Mouse (Mus musculus): ENCODE results near the gene Asb18. TPM values are rescaled to one million over a fixed set of nuclear protein-coding genes. Genes with fewer than 3 reads are reported as not detected.

The Asb18 gene
- polyA plus RNA-seq, 1 experiment from 2014 or later: 0.26 TPM

DNA sequence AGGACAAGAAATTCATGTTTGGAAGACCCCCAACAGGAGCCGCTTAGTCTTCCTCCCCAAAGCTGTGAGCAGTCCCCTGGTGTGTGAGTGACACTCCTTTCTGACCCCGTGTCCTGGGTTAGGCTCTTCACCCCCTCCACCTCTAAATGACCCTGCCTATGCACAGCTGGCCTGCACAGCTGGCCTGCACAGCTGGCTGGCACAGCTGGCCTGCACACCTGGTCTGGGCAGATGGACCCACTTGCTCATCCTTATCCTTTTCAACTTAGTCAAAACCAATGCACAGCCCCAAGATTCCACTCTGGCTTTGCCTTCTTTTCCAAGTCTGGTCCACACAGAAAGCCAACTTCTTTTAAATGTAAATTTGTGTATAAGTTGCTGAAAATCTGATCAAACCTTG, 15.8 kb downstream of the Asb18 start:
- Histone ChIP-seq H3K4me2 (0 out of 2 replicates have a peak overlapping the region, but pooled peaks have one; percentile 16), H3K4me1 (ENCODE audit: control insufficient read depth, insufficient read depth, low read length) (peaks cover 37% of the 10 kb centered on the region), H3K27ac (ENCODE audit: low read depth, low read length) (peak overlapping the region; percentile 80), H3K27me3 (ENCODE audit: control insufficient read depth, insufficient read depth, low read length) (peaks cover 9% of the 10 kb centered on the region), H3K36me3 (ENCODE audit: control insufficient read depth, insufficient read depth, low read length) (no peaks in the 10 kb centered on the region), H3K9ac (ENCODE audit: low read depth, low read length) (no peak overlapping the region), H3K9me3 (replicated peaks; ENCODE audit: control insufficient read depth, low read length) (no peaks in the 10 kb centered on the region), H3K4me3 (ENCODE audit: low read depth, low read length) (no peak overlapping the region)
- ATAC-seq (replicated peaks; ENCODE audit: insufficient number of reproducible peaks, low FRiP score, low TSS enrichment): no peak
- WGBS (ENCODE audit: insufficient replicate concordance): 47% methylated on average over 2 of the region's 2 CpGs

DNA sequence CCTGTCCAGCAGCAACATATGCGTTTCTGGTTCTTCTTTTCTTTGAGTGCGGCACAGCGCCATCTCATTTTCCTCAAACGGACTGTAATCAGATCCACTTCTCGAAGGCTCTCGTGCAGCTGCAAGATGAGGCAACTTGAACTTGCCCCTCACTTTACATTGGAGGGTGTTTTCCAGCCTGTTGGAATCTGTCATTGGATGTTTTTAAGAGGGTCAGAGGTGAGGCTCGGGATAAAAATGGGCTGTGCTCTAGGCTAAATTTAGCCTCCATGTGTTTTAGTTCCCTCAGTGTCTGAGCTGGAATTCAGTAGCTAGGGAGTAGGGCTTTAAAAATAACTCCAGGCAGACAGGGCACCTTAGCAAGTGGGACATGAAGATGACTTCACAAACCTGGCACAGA, 16.4 kb downstream of the Asb18 start:
- peaks cover 15% of the 10 kb centered on the region for H3K27me3 ChIP-seq (ENCODE audit: control insufficient read depth, insufficient read depth, low read length)
- no peaks in the 10 kb centered on the region for H3K9me3 ChIP-seq (replicated peaks; ENCODE audit: control insufficient read depth, low read length)
- peak; percentile 57; the same call in 1 of the 2 replicates for ATAC-seq (replicated peaks; ENCODE audit: insufficient number of reproducible peaks, low FRiP score, low TSS enrichment)
- H3K27ac ChIP-seq (ENCODE audit: low read depth, low read length): peak overlapping the region; percentile 80
- peaks cover 37% of the 10 kb centered on the region for H3K4me1 ChIP-seq (ENCODE audit: control insufficient read depth, insufficient read depth, low read length)
- no peak overlapping the region for H3K4me3 ChIP-seq (ENCODE audit: low read depth, low read length)
- peak overlapping the region; percentile 37; the same call in 1 of the 2 replicates for H3K4me2 ChIP-seq
- 43% methylated on average over 7 of the region's 7 CpGs for WGBS (ENCODE audit: insufficient replicate concordance)
- no peak overlapping the region for H3K9ac ChIP-seq (ENCODE audit: low read depth, low read length)
- no peaks in the 10 kb centered on the region for H3K36me3 ChIP-seq (ENCODE audit: control insufficient read depth, insufficient read depth, low read length)

DNA sequence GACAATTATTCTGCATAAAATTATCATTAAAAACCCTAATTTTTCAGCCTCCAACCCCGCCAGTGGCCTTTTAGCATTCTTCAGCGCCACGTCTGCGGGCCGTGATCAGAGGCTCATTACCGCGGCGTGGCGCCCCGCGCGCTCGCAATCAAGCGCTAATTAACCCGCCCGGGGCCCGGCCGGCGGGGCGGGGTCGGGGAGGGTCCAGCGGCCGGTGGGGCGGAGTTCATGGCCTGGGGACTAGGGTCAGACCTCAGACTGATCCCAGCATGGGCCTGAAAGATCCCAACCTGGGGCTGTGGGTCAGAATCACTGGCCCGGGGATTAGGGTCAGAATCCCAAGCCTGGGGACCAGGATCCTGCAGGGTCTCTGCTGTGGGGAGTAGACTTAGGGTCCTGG, 22.2 kb downstream of the Asb18 start:
- peaks cover 7% of the 10 kb centered on the region; the same call in 1 of the 2 replicates for H3K4me1 ChIP-seq (ENCODE audit: control insufficient read depth, insufficient read depth, low read length)
- WGBS (ENCODE audit: insufficient replicate concordance): 2% methylated on average over 25 of the region's 25 CpGs
- H3K9ac ChIP-seq (ENCODE audit: low read depth, low read length): no peak overlapping the region; the same call in 1 of the 2 replicates
- no peak overlapping the region for H3K27ac ChIP-seq (ENCODE audit: low read depth, low read length)
- no peaks in the 10 kb centered on the region for H3K36me3 ChIP-seq (ENCODE audit: control insufficient read depth, insufficient read depth, low read length)
- ATAC-seq (replicated peaks; ENCODE audit: insufficient number of reproducible peaks, low FRiP score, low TSS enrichment): no peak
- no peaks in the 10 kb centered on the region for H3K9me3 ChIP-seq (replicated peaks; ENCODE audit: control insufficient read depth, low read length)
- H3K4me3 ChIP-seq (ENCODE audit: low read depth, low read length): peak overlapping the region; percentile 31
- H3K4me2 ChIP-seq: peak overlapping the region; percentile 61
- H3K27me3 ChIP-seq (ENCODE audit: control insufficient read depth, insufficient read depth, low read length): peaks cover 33% of the 10 kb centered on the region

DNA sequence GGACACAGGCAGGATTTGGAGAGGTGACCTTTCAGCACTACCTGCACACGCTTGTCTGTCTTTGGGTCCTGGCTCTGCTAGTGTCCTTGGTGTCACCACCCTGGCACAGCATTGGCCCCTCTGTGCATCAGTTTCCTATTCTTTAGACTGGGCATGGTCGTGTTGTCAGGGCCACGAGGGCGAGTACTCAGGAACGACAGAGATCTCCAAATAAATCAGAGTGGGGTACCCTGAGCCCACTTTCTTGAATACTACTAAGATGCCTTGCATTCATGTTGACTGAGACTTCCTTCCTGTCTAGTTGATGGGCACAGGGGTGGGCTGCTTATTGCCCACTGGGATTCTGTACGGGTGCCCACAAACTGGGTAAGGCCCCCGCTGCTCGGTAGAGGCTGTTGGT, 37.2 kb downstream of the Asb18 start:
- 85% methylated on average over 8 of the region's 8 CpGs for WGBS (ENCODE audit: insufficient replicate concordance)
- H3K4me1 ChIP-seq (ENCODE audit: control insufficient read depth, insufficient read depth, low read length): no peaks in the 10 kb centered on the region
- ATAC-seq (replicated peaks; ENCODE audit: insufficient number of reproducible peaks, low FRiP score, low TSS enrichment): no peak

DNA sequence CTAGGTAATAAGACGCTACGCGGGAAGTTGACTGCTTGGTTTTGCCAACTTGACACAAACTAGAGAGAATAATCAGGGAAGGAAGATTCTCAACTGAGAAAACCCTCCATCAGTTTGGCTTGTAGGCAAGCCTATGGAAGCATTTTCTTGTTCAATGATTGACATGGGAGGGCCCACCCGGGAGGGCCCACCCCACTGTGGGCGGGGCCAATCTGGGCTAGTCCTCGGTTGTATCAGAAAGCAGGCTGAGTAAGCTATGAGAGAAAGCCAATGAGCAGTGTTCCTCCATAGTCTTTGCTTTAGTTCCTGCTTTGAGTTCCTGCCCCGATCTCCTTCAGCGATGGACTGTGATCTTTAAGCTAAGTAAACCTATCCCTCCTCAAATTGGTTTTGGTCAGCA, 38.1 kb downstream of the Asb18 start:
- H3K27ac ChIP-seq (ENCODE audit: low read depth, low read length): no peak overlapping the region
- H3K36me3 ChIP-seq (ENCODE audit: control insufficient read depth, insufficient read depth, low read length): no peaks in the 10 kb centered on the region
- 70% methylated on average over 8 of the region's 8 CpGs for WGBS (ENCODE audit: insufficient replicate concordance)
- no peak overlapping the region for H3K4me2 ChIP-seq
- no peaks in the 10 kb centered on the region for H3K4me1 ChIP-seq (ENCODE audit: control insufficient read depth, insufficient read depth, low read length)
- no peak for ATAC-seq (replicated peaks; ENCODE audit: insufficient number of reproducible peaks, low FRiP score, low TSS enrichment)
- no peak overlapping the region for H3K4me3 ChIP-seq (ENCODE audit: low read depth, low read length)
- no peaks in the 10 kb centered on the region for H3K9me3 ChIP-seq (replicated peaks; ENCODE audit: control insufficient read depth, low read length)
- no peak overlapping the region for H3K9ac ChIP-seq (ENCODE audit: low read depth, low read length)
- peaks cover 2% of the 10 kb centered on the region; the same call in 1 of the 2 replicates for H3K27me3 ChIP-seq (ENCODE audit: control insufficient read depth, insufficient read depth, low read length)

More for the DNA sequence above, 37.2 kb downstream of the Asb18 start:
- H3K27me3 ChIP-seq (ENCODE audit: control insufficient read depth, insufficient read depth, low read length): no peaks in the 10 kb centered on the region; the same call in 1 of the 2 replicates
- H3K36me3 ChIP-seq (ENCODE audit: control insufficient read depth, insufficient read depth, low read length): no peaks in the 10 kb centered on the region
- H3K4me2 ChIP-seq: no peak overlapping the region
- H3K9me3 ChIP-seq (replicated peaks; ENCODE audit: control insufficient read depth, low read length): no peaks in the 10 kb centered on the region
- H3K27ac ChIP-seq (ENCODE audit: low read depth, low read length): no peak overlapping the region
- H3K4me3 ChIP-seq (ENCODE audit: low read depth, low read length): no peak overlapping the region
- no peak overlapping the region for H3K9ac ChIP-seq (ENCODE audit: low read depth, low read length)

DNA sequence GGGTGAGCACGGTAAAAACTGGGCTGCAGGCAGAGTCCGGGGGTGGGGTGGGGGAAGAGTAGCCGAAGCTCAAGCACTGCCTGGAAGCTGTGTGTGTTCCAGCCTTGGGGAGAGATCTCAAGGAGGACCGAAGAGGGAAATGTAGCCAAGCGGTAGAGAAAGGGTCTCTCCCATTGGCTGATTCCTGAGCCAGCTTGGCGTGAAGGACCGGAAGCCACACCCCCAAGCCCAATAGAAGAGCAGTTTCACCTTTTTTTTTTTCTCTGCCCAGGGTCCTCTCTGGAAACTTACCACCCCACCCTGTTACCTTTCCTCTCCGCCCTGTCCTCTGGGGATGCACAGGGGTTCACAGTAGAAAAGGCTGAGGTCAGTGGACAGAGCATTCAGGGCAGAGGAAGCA, 39.9 kb downstream of the Asb18 start:
- Histone ChIP-seq H3K9me3 (replicated peaks; ENCODE audit: control insufficient read depth, low read length) (no peaks in the 10 kb centered on the region), H3K4me1 (ENCODE audit: control insufficient read depth, insufficient read depth, low read length) (no peaks in the 10 kb centered on the region), H3K36me3 (ENCODE audit: control insufficient read depth, insufficient read depth, low read length) (no peaks in the 10 kb centered on the region), H3K9ac (ENCODE audit: low read depth, low read length) (no peak overlapping the region), H3K4me2 (no peak overlapping the region), H3K27ac (ENCODE audit: low read depth, low read length) (no peak overlapping the region), H3K27me3 (ENCODE audit: control insufficient read depth, insufficient read depth, low read length) (peaks cover 14% of the 10 kb centered on the region), H3K4me3 (ENCODE audit: low read depth, low read length) (no peak overlapping the region)
- ATAC-seq (replicated peaks; ENCODE audit: insufficient number of reproducible peaks, low FRiP score, low TSS enrichment): no peak
- WGBS (ENCODE audit: insufficient replicate concordance): 74% methylated on average over 8 of the region's 8 CpGs

DNA sequence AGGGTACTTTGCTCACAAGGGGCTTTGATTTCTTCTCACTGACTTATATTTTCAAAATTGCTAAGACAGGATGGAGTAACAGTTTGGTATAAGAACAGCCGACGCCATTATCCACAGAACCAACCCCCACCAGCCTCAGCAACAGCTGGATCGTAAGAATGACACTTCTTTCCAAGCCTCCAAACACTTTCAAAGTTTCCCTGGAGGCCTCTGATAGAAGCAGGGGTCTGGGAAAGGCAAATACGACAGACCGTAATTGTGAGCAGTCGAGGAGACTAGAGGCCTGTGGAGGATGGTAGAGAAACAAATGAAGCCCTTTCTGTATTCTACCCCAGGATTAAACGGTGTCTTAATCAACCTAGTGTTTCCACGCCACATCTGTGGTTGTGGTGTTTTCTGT, 42.6 kb downstream of the Asb18 start:
- H3K36me3 ChIP-seq (ENCODE audit: control insufficient read depth, insufficient read depth, low read length): no peaks in the 10 kb centered on the region
- H3K9ac ChIP-seq (ENCODE audit: low read depth, low read length): no peak overlapping the region
- no peak for ATAC-seq (replicated peaks; ENCODE audit: insufficient number of reproducible peaks, low FRiP score, low TSS enrichment)
- no peak overlapping the region for H3K27ac ChIP-seq (ENCODE audit: low read depth, low read length)
- 55% methylated on average over 8 of the region's 8 CpGs for WGBS (ENCODE audit: insufficient replicate concordance)
- peaks cover 39% of the 10 kb centered on the region for H3K27me3 ChIP-seq (ENCODE audit: control insufficient read depth, insufficient read depth, low read length)
- H3K4me3 ChIP-seq (ENCODE audit: low read depth, low read length): no peak overlapping the region
- no peak overlapping the region for H3K4me2 ChIP-seq
- no peaks in the 10 kb centered on the region for H3K9me3 ChIP-seq (replicated peaks; ENCODE audit: control insufficient read depth, low read length)
- no peaks in the 10 kb centered on the region for H3K4me1 ChIP-seq (ENCODE audit: control insufficient read depth, insufficient read depth, low read length)

DNA sequence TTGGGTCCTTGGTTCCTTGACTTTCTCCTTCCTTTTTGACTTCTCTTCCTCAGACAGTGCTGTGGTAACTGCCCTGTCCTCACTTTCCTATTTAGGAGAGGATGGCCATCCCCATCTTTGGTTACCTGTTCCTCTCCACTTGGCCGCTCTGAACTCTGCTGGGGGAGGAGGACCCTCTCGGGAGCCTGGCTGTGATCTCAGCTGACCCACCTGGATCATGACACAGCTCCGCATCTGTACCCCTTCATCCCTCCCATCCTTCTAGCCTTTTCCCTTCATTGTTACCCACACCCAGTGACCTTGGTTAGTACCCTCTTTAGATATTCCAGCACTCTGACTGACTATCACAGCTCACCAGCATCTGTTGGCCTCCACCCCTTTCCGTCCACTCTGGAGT, 44.8 kb downstream of the Asb18 start:
- no peaks in the 10 kb centered on the region for H3K9me3 ChIP-seq (replicated peaks; ENCODE audit: control insufficient read depth, low read length)
- no peak overlapping the region for H3K27ac ChIP-seq (ENCODE audit: low read depth, low read length)
- ATAC-seq (replicated peaks; ENCODE audit: insufficient number of reproducible peaks, low FRiP score, low TSS enrichment): no peak
- H3K9ac ChIP-seq (ENCODE audit: low read depth, low read length): no peak overlapping the region
- H3K27me3 ChIP-seq (ENCODE audit: control insufficient read depth, insufficient read depth, low read length): peaks cover 46% of the 10 kb centered on the region
- H3K36me3 ChIP-seq (ENCODE audit: control insufficient read depth, insufficient read depth, low read length): no peaks in the 10 kb centered on the region
- no peak overlapping the region for H3K4me2 ChIP-seq
- no peak overlapping the region for H3K4me3 ChIP-seq (ENCODE audit: low read depth, low read length)
- H3K4me1 ChIP-seq (ENCODE audit: control insufficient read depth, insufficient read depth, low read length): no peaks in the 10 kb centered on the region
- WGBS (ENCODE audit: insufficient replicate concordance): 73% methylated on average over 4 of the region's 4 CpGs

DNA sequence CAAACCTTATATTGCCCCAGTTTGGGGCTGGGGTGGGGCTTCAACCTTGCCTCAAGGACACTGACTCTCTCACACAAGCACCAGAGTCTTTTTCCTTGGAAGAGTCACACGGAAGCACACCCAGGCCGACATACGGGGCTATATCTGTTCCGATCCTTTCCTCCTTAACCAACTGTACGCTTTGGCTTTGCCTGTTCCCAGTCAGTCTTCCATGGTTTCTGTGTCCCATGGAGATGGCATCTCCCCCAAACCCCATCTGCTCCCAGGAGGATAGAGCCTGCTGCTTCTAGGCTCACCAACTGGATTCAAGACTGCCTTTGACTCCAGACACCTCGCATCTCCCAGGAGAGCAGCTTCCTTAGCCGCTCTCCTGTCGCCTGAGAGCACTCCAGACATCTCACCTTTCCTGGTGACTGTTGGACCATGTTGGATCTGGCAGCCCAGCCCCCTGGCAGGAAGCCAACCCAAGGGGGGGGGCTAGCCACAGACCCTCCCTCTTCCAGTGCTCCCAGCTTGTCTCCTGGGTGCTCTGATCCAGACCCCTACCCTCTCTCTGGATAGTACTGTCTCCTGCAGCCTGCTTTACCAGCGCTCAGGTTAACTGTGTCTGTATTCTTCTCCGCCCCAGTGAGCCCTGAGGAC, 45.3 kb downstream of the Asb18 start:
- H3K4me1 ChIP-seq (ENCODE audit: control insufficient read depth, insufficient read depth, low read length): no peaks in the 10 kb centered on the region
- peaks cover 46% of the 10 kb centered on the region for H3K27me3 ChIP-seq (ENCODE audit: control insufficient read depth, insufficient read depth, low read length)
- no peak for ATAC-seq (replicated peaks; ENCODE audit: insufficient number of reproducible peaks, low FRiP score, low TSS enrichment)
- H3K4me2 ChIP-seq: peak overlapping the region; percentile 95; the same call in 1 of the 2 replicates
- no peak overlapping the region for H3K9ac ChIP-seq (ENCODE audit: low read depth, low read length)
- no peaks in the 10 kb centered on the region for H3K9me3 ChIP-seq (replicated peaks; ENCODE audit: control insufficient read depth, low read length)
- 42% methylated on average over 10 of the region's 10 CpGs for WGBS (ENCODE audit: insufficient replicate concordance)
- no peaks in the 10 kb centered on the region for H3K36me3 ChIP-seq (ENCODE audit: control insufficient read depth, insufficient read depth, low read length)
- H3K27ac ChIP-seq (ENCODE audit: low read depth, low read length): no peak overlapping the region
- no peak overlapping the region for H3K4me3 ChIP-seq (ENCODE audit: low read depth, low read length)

All from heart, embryonic 11.5 days (tissue).